Mouse (Mus musculus): ENCODE measurements at regions not wholly inside any gene's neighbourhood (a gene's known extent, or its start where the extent isn't known, plus 50 kb on each side); places are given as distances from the start of the nearest gene placed in this dataset.
"Not testable (repeated sequence)": the region's sequence is repeated elsewhere in the genome, so short reads cannot be mapped to it uniquely, and the experiment has no call there.

- not testable (repeated sequence) for ATAC-seq (ENCODE audit: insufficient number of reproducible peaks, insufficient read depth, low FRiP score, low TSS enrichment, low read depth); H3K4me1 ChIP-seq (replicated peaks); H3K27me3 ChIP-seq; H3K36me3 ChIP-seq; H3K4me3 ChIP-seq (replicated peaks); H3K9me3 ChIP-seq; H3K27ac ChIP-seq; H3K9ac ChIP-seq (replicated peaks); H3K4me2 ChIP-seq
- WGBS: 76% methylated on average over 2 of the region's 2 CpGs
Measured at GRCm38 (mm10) chr14:52801705-52802104, 306.2 kb upstream of the Olfr1507 start.

GRCm38 (mm10) chr14:52792600-52792999 lies 297.1 kb upstream of the Olfr1507 start:
- not testable (repeated sequence) for H3K4me3 ChIP-seq (replicated peaks); H3K27me3 ChIP-seq; H3K36me3 ChIP-seq; H3K9me3 ChIP-seq; H3K4me1 ChIP-seq (replicated peaks); H3K4me2 ChIP-seq; H3K9ac ChIP-seq (replicated peaks); H3K27ac ChIP-seq; ATAC-seq (ENCODE audit: insufficient number of reproducible peaks, insufficient read depth, low FRiP score, low TSS enrichment, low read depth)
- 93% methylated on average over 8 of the region's 9 CpGs for WGBS

- 37% methylated on average over 6 of the region's 6 CpGs for WGBS
Measured at GRCm38 (mm10) chr14:52791828-52792227, 296.3 kb upstream of the Olfr1507 start.

GRCm38 (mm10) chr14:52782832-52783231 lies 287.3 kb upstream of the Olfr1507 start:
- H3K4me1 ChIP-seq (replicated peaks); H3K4me3 ChIP-seq (replicated peaks); H3K4me2 ChIP-seq; ATAC-seq (ENCODE audit: insufficient number of reproducible peaks, insufficient read depth, low FRiP score, low TSS enrichment, low read depth); H3K9me3 ChIP-seq; H3K9ac ChIP-seq (replicated peaks); H3K27me3 ChIP-seq; H3K27ac ChIP-seq; H3K36me3 ChIP-seq: not testable (repeated sequence)
- WGBS: 79% methylated on average over 4 of the region's 4 CpGs

More at GRCm38 (mm10) chr14:52791828-52792227, 296.3 kb upstream of the Olfr1507 start:
- H3K4me3 ChIP-seq (replicated peaks); H3K9me3 ChIP-seq; H3K4me1 ChIP-seq (replicated peaks); H3K27me3 ChIP-seq; H3K27ac ChIP-seq; H3K4me2 ChIP-seq; H3K36me3 ChIP-seq; ATAC-seq (ENCODE audit: insufficient number of reproducible peaks, insufficient read depth, low FRiP score, low TSS enrichment, low read depth); H3K9ac ChIP-seq (replicated peaks): not testable (repeated sequence)

GRCm38 (mm10) chr14:52775816-52776215 lies 280.3 kb upstream of the Olfr1507 start:
- not testable (repeated sequence) for H3K4me1 ChIP-seq (replicated peaks); ATAC-seq (ENCODE audit: insufficient number of reproducible peaks, insufficient read depth, low FRiP score, low TSS enrichment, low read depth); H3K27ac ChIP-seq; H3K36me3 ChIP-seq; H3K9me3 ChIP-seq; H3K4me2 ChIP-seq; H3K4me3 ChIP-seq (replicated peaks); H3K9ac ChIP-seq (replicated peaks); H3K27me3 ChIP-seq
- WGBS: 81% methylated on average over 2 of the region's 2 CpGs

- not testable (repeated sequence) for H3K4me2 ChIP-seq; H3K9me3 ChIP-seq; H3K27me3 ChIP-seq; H3K4me1 ChIP-seq (replicated peaks); H3K4me3 ChIP-seq (replicated peaks); H3K9ac ChIP-seq (replicated peaks); H3K36me3 ChIP-seq; H3K27ac ChIP-seq; ATAC-seq (ENCODE audit: insufficient number of reproducible peaks, insufficient read depth, low FRiP score, low TSS enrichment, low read depth)
- WGBS: no CpG with 5 or more reads among the region's 1 CpGs
Measured at GRCm38 (mm10) chr14:52769450-52769849, 273.9 kb upstream of the Olfr1507 start.

GRCm38 (mm10) chr14:52752159-52752558 lies 256.6 kb upstream of the Olfr1507 start:
- not testable (repeated sequence) for H3K9me3 ChIP-seq; H3K36me3 ChIP-seq; H3K27ac ChIP-seq; H3K27me3 ChIP-seq; H3K4me3 ChIP-seq (replicated peaks); ATAC-seq (ENCODE audit: insufficient number of reproducible peaks, insufficient read depth, low FRiP score, low TSS enrichment, low read depth); H3K9ac ChIP-seq (replicated peaks); H3K4me2 ChIP-seq; H3K4me1 ChIP-seq (replicated peaks)
- 58% methylated on average over 1 of the region's 1 CpGs for WGBS

- H3K9ac ChIP-seq (replicated peaks); H3K36me3 ChIP-seq; H3K27me3 ChIP-seq; ATAC-seq (ENCODE audit: insufficient number of reproducible peaks, insufficient read depth, low FRiP score, low TSS enrichment, low read depth); H3K27ac ChIP-seq; H3K9me3 ChIP-seq; H3K4me2 ChIP-seq; H3K4me1 ChIP-seq (replicated peaks); H3K4me3 ChIP-seq (replicated peaks): not testable (repeated sequence)
- 59% methylated on average over 2 of the region's 3 CpGs for WGBS
Measured at GRCm38 (mm10) chr14:52726680-52727079, 231.1 kb upstream of the Olfr1507 start.

- not testable (repeated sequence) for H3K9me3 ChIP-seq; H3K4me3 ChIP-seq (replicated peaks); H3K4me1 ChIP-seq (replicated peaks); H3K4me2 ChIP-seq; H3K27ac ChIP-seq; ATAC-seq (ENCODE audit: insufficient number of reproducible peaks, insufficient read depth, low FRiP score, low TSS enrichment, low read depth); H3K9ac ChIP-seq (replicated peaks); H3K36me3 ChIP-seq; H3K27me3 ChIP-seq
- WGBS: 94% methylated on average over 1 of the region's 1 CpGs
Measured at GRCm38 (mm10) chr14:52724988-52725387, 229.4 kb upstream of the Olfr1507 start.

- H3K9ac ChIP-seq (replicated peaks): no peak overlapping the region
- no peaks in the 10 kb centered on the region for H3K27me3 ChIP-seq
- H3K27ac ChIP-seq: no peak overlapping the region
- no peak for ATAC-seq (ENCODE audit: insufficient number of reproducible peaks, insufficient read depth, low FRiP score, low TSS enrichment, low read depth)
- H3K4me3 ChIP-seq (replicated peaks): no peak overlapping the region
- no peaks in the 10 kb centered on the region for H3K36me3 ChIP-seq
- H3K4me2 ChIP-seq: no peak overlapping the region
- no peaks in the 10 kb centered on the region for H3K4me1 ChIP-seq (replicated peaks)
- peaks cover 5% of the 10 kb centered on the region; the same call in 1 of the 2 replicates for H3K9me3 ChIP-seq
- 88% methylated on average over 9 of the region's 9 CpGs for WGBS
Measured at GRCm38 (mm10) chr14:52720640-52721039, 225.1 kb upstream of the Olfr1507 start.

GRCm38 (mm10) chr14:52700851-52701250 lies 205.3 kb upstream of the Olfr1507 start:
- H3K27me3 ChIP-seq: not testable (repeated sequence)

GRCm38 (mm10) chr14:52683636-52684035 lies 188.1 kb upstream of the Olfr1507 start:
- not testable (repeated sequence) for H3K4me3 ChIP-seq (replicated peaks); H3K27ac ChIP-seq; H3K9ac ChIP-seq (replicated peaks); ATAC-seq (ENCODE audit: insufficient number of reproducible peaks, insufficient read depth, low FRiP score, low TSS enrichment, low read depth); H3K4me1 ChIP-seq (replicated peaks); H3K36me3 ChIP-seq; H3K27me3 ChIP-seq; H3K9me3 ChIP-seq; H3K4me2 ChIP-seq
- WGBS: no CpG with 5 or more reads among the region's 1 CpGs

More at GRCm38 (mm10) chr14:52700851-52701250, 205.3 kb upstream of the Olfr1507 start:
- 87% methylated on average over 1 of the region's 1 CpGs for WGBS
- not testable (repeated sequence) for H3K4me1 ChIP-seq (replicated peaks); ATAC-seq (ENCODE audit: insufficient number of reproducible peaks, insufficient read depth, low FRiP score, low TSS enrichment, low read depth); H3K27ac ChIP-seq; H3K4me2 ChIP-seq; H3K36me3 ChIP-seq; H3K4me3 ChIP-seq (replicated peaks); H3K9ac ChIP-seq (replicated peaks); H3K9me3 ChIP-seq
